Mouse (Mus musculus) limb, embryonic 12.5 days (tissue): ENCODE results near the gene E330009J07Rik. TPM values are rescaled to one million over a fixed set of nuclear protein-coding genes. Genes with fewer than 3 reads are reported as not detected.

Experiments
- ATAC-seq: fragments of 200-750 bp; cut with Nextera tagmentation; 2 replicates; pipeline ENCODE4 v1.8.0; 2017; ENCODE audit warnings: low read depth, moderate TSS enrichment; ENCODE audit not compliant: insufficient number of reproducible peaks, insufficient read depth, low FRiP score, low TSS enrichment
- H3K27ac ChIP-seq: fragments of 300-500 bp; sonication (generic); 2 replicates; pipeline ENCODE4 v1.5.1; 2016; ENCODE audit warnings: mild to moderate bottlenecking, moderate library complexity
- H3K27me3 ChIP-seq: fragments of 300-500 bp; sonication (generic); 2 replicates; pipeline ENCODE4 v1.6.1; 2016; ENCODE audit warnings: mild to moderate bottlenecking, moderate library complexity
- H3K36me3 ChIP-seq: fragments of 300-500 bp; sonication (generic); 2 replicates; pipeline ENCODE4 v1.6.1; 2016; ENCODE audit warnings: mild to moderate bottlenecking, moderate library complexity
- H3K4me1 ChIP-seq: fragments of 300-500 bp; sonication (generic); replicated peaks from 2 replicates; pipeline ENCODE4 v1.6.1; 2016
- H3K4me2 ChIP-seq: fragments of 300-500 bp; sonication (generic); 2 replicates; pipeline ENCODE4 v1.6.1; 2016; ENCODE audit warnings: mild to moderate bottlenecking, moderate library complexity
- H3K4me3 ChIP-seq: fragments of 300-500 bp; sonication (generic); replicated peaks from 2 replicates; pipeline ENCODE4 v1.5.1; 2016; ENCODE audit warnings: mild to moderate bottlenecking
- H3K9ac ChIP-seq: fragments of 300-500 bp; sonication (generic); replicated peaks from 2 replicates; pipeline ENCODE4 v1.6.1; 2016; ENCODE audit warnings: mild to moderate bottlenecking, moderate library complexity
- H3K9me3 ChIP-seq: fragments of 300-500 bp; sonication (generic); 2 replicates; pipeline ENCODE4 v1.6.1; 2016; ENCODE audit warnings: mild to moderate bottlenecking, moderate library complexity
- WGBS: fragments of 180-500 bp; shearing (Covaris S2); methylation state at CpG from one replicate; pipeline ENCODE4 v1.1.7; 2016; 5-methylcytosine and 5-hydroxymethylcytosine counted together
- polyA plus RNA-seq: library from polyadenylated mRNA; unstranded; fragments of >200 nt; fragmentation: Nextera tagmentation; extraction: Ambion mirVana; gene quantifications from 2 replicates; pipeline ENCODE4 v1.2.1, GENCODE M21; 2016

E330009J07Rik gene
- polyA plus RNA-seq, 1 experiment from 2014 or later: 14.5 TPM

GRCm38 (mm10) chr6:40428696-40429095, 7.2 kb downstream of the E330009J07Rik start:
- H3K36me3 ChIP-seq: no peaks in the 10 kb centered on the region
- no peaks in the 10 kb centered on the region for H3K9me3 ChIP-seq
- 78% methylated on average over 3 of the region's 3 CpGs for WGBS
- H3K9ac ChIP-seq: no peak overlapping the region
- H3K27me3 ChIP-seq: no peaks in the 10 kb centered on the region
- no peak overlapping the region for H3K4me2 ChIP-seq
- no peak overlapping the region for H3K4me3 ChIP-seq
- peaks cover under 1% of the 10 kb centered on the region; the same call in 1 of the 2 replicates for H3K4me1 ChIP-seq
- H3K27ac ChIP-seq: no peak overlapping the region
- no peak for ATAC-seq

- H3K9ac ChIP-seq: no peak overlapping the region
- H3K4me2 ChIP-seq: no peak overlapping the region
- no peak for ATAC-seq
- H3K27ac ChIP-seq: no peak overlapping the region
- H3K36me3 ChIP-seq: peaks cover 2% of the 10 kb centered on the region
- WGBS: 83% methylated on average over 7 of the region's 7 CpGs
- no peaks in the 10 kb centered on the region for H3K27me3 ChIP-seq
- H3K4me3 ChIP-seq: no peak overlapping the region
- no peaks in the 10 kb centered on the region for H3K4me1 ChIP-seq
- no peaks in the 10 kb centered on the region for H3K9me3 ChIP-seq
Observed at GRCm38 (mm10) chr6:40427441-40427840, 8.5 kb downstream of the E330009J07Rik start.

- H3K9me3 ChIP-seq: no peaks in the 10 kb centered on the region
- ATAC-seq: no peak
- WGBS: 65% methylated on average over 1 of the region's 1 CpGs
- no peaks in the 10 kb centered on the region for H3K4me1 ChIP-seq
- H3K9ac ChIP-seq: no peak overlapping the region
- no peak overlapping the region for H3K4me2 ChIP-seq
- no peaks in the 10 kb centered on the region for H3K27me3 ChIP-seq
- no peak overlapping the region for H3K27ac ChIP-seq
- peaks cover 7% of the 10 kb centered on the region for H3K36me3 ChIP-seq
- H3K4me3 ChIP-seq: no peak overlapping the region
Observed at GRCm38 (mm10) chr6:40423774-40424173, 12.2 kb downstream of the E330009J07Rik start.

GRCm38 (mm10) chr6:40423013-40423412, 12.9 kb downstream of the E330009J07Rik start:
- H3K9me3 ChIP-seq: no peaks in the 10 kb centered on the region
- no peaks in the 10 kb centered on the region for H3K27me3 ChIP-seq
- peaks cover 13% of the 10 kb centered on the region for H3K36me3 ChIP-seq
- no peak overlapping the region for H3K4me3 ChIP-seq
- no peak overlapping the region for H3K4me2 ChIP-seq
- WGBS: 82% methylated on average over 1 of the region's 1 CpGs
- H3K9ac ChIP-seq: no peak overlapping the region
- H3K27ac ChIP-seq: no peak overlapping the region
- H3K4me1 ChIP-seq: no peaks in the 10 kb centered on the region
- ATAC-seq: no peak

- H3K9me3 ChIP-seq: no peaks in the 10 kb centered on the region
- H3K4me1 ChIP-seq: no peaks in the 10 kb centered on the region
- WGBS: 94% methylated on average over 6 of the region's 6 CpGs
- peaks cover 22% of the 10 kb centered on the region for H3K36me3 ChIP-seq
- H3K27ac ChIP-seq: no peak overlapping the region
- no peak overlapping the region for H3K9ac ChIP-seq
- no peak for ATAC-seq
- H3K27me3 ChIP-seq: no peaks in the 10 kb centered on the region
- H3K4me2 ChIP-seq: no peak overlapping the region
- no peak overlapping the region for H3K4me3 ChIP-seq
Observed at GRCm38 (mm10) chr6:40421099-40421498, 14.8 kb downstream of the E330009J07Rik start.

GRCm38 (mm10) chr6:40418386-40418785, 17.5 kb downstream of the E330009J07Rik start:
- WGBS: 96% methylated on average over 4 of the region's 4 CpGs
- no peaks in the 10 kb centered on the region for H3K4me1 ChIP-seq
- H3K9ac ChIP-seq: no peak overlapping the region
- H3K27me3 ChIP-seq: no peaks in the 10 kb centered on the region
- H3K4me2 ChIP-seq: no peak overlapping the region
- no peak for ATAC-seq
- no peak overlapping the region for H3K4me3 ChIP-seq
- no peak overlapping the region for H3K27ac ChIP-seq
- no peaks in the 10 kb centered on the region for H3K9me3 ChIP-seq
- H3K36me3 ChIP-seq: peaks cover 28% of the 10 kb centered on the region

- Histone ChIP-seq H3K4me2 (no peak overlapping the region), H3K9me3 (no peaks in the 10 kb centered on the region), H3K4me3 (no peak overlapping the region), H3K36me3 (peaks cover 28% of the 10 kb centered on the region), H3K9ac (no peak overlapping the region), H3K4me1 (no peaks in the 10 kb centered on the region), H3K27me3 (no peaks in the 10 kb centered on the region), H3K27ac (no peak overlapping the region)
- no peak for ATAC-seq
- 79% methylated on average over 5 of the region's 5 CpGs for WGBS
Observed at GRCm38 (mm10) chr6:40415799-40416198, 20.1 kb downstream of the E330009J07Rik start.

GRCm38 (mm10) chr6:40413565-40413964, 22.4 kb downstream of the E330009J07Rik start:
- WGBS: 91% methylated on average over 3 of the region's 3 CpGs
- H3K4me1 ChIP-seq: no peaks in the 10 kb centered on the region
- H3K9me3 ChIP-seq: no peaks in the 10 kb centered on the region
- no peak overlapping the region for H3K27ac ChIP-seq
- peaks cover 37% of the 10 kb centered on the region for H3K36me3 ChIP-seq
- no peak overlapping the region for H3K4me2 ChIP-seq
- ATAC-seq: no peak
- no peak overlapping the region for H3K9ac ChIP-seq
- H3K27me3 ChIP-seq: no peaks in the 10 kb centered on the region
- H3K4me3 ChIP-seq: no peak overlapping the region

GRCm38 (mm10) chr6:40413046-40413445, 22.9 kb downstream of the E330009J07Rik start:
- ATAC-seq: no peak
- Histone ChIP-seq H3K4me1 (no peaks in the 10 kb centered on the region), H3K4me2 (no peak overlapping the region), H3K9ac (no peak overlapping the region), H3K4me3 (no peak overlapping the region), H3K27me3 (no peaks in the 10 kb centered on the region), H3K27ac (no peak overlapping the region), H3K36me3 (peaks cover 36% of the 10 kb centered on the region), H3K9me3 (no peaks in the 10 kb centered on the region)
- 92% methylated on average over 5 of the region's 5 CpGs for WGBS

GRCm38 (mm10) chr6:40411085-40411484, 24.9 kb downstream of the E330009J07Rik start:
- Histone ChIP-seq H3K9me3 (no peaks in the 10 kb centered on the region), H3K9ac (no peak overlapping the region), H3K27ac (no peak overlapping the region), H3K4me2 (no peak overlapping the region), H3K4me1 (no peaks in the 10 kb centered on the region), H3K4me3 (no peak overlapping the region), H3K27me3 (no peaks in the 10 kb centered on the region), H3K36me3 (peaks cover 46% of the 10 kb centered on the region)
- WGBS: 87% methylated on average over 3 of the region's 3 CpGs
- 0 out of 2 replicates have a peak, but pooled peaks have one; percentile 14 for ATAC-seq

GRCm38 (mm10) chr6:40403640-40404285, 32.2 kb downstream of the E330009J07Rik start:
- 91% methylated on average over 4 of the region's 4 CpGs for WGBS
- H3K9ac ChIP-seq: no peak overlapping the region
- H3K9me3 ChIP-seq: 0 out of 2 replicates have a peak, but pooled peaks cover 3% of the 10 kb centered on the region
- H3K4me1 ChIP-seq: no peaks in the 10 kb centered on the region
- peaks cover 78% of the 10 kb centered on the region for H3K36me3 ChIP-seq
- H3K4me2 ChIP-seq: no peak overlapping the region
- H3K27ac ChIP-seq: no peak overlapping the region
- no peak for ATAC-seq
- no peaks in the 10 kb centered on the region for H3K27me3 ChIP-seq
- H3K4me3 ChIP-seq: no peak overlapping the region

- no peaks in the 10 kb centered on the region for H3K4me1 ChIP-seq
- no peak overlapping the region for H3K9ac ChIP-seq
- peaks cover 78% of the 10 kb centered on the region for H3K36me3 ChIP-seq
- 92% methylated on average over 2 of the region's 2 CpGs for WGBS
- H3K27me3 ChIP-seq: no peaks in the 10 kb centered on the region
- H3K9me3 ChIP-seq: 0 out of 2 replicates have a peak, but pooled peaks cover 5% of the 10 kb centered on the region
- no peak overlapping the region for H3K4me2 ChIP-seq
- H3K27ac ChIP-seq: no peak overlapping the region
- H3K4me3 ChIP-seq: no peak overlapping the region
- ATAC-seq: no peak
Observed at GRCm38 (mm10) chr6:40402031-40402430, 33.9 kb downstream of the E330009J07Rik start.
